Mouse (Mus musculus): ENCODE results near the gene Samd1. TPM values are rescaled to one million over a fixed set of nuclear protein-coding genes. Genes with fewer than 3 reads are reported as not detected.
A peak's percentile ranks its signal among the peaks of the same experiment; 100 is the strongest.
"Not testable (repeated sequence)": the region's sequence is repeated elsewhere in the genome, so short reads cannot be mapped to it uniquely, and the experiment has no call there.

The Samd1 gene
- total RNA-seq, 2 experiments from 2014 or later, result 45.1 to 45.4 TPM

DNA sequence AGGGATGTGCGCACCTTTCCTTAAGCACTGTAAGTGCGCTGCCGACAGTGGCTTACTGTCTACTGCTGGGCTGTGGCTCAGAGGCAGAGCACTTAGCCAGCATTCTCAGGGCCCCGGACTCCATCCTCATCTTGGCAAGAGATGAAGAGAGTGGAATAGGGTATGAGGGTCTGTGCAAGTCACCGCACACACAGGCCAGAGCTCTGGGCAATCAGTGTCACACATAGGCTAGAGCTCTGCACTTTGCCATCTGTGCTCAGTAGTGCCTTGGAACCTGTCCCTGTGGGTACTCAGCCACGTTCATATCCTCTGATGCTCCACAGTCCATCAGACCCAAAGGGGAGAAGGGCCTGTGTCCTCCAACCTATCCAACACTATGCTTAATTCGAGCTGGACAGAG is 15.9 kb upstream of the Samd1 start:
- DNase-seq (ENCODE audit: low spot score in 2 of 2), result no peak

DNA sequence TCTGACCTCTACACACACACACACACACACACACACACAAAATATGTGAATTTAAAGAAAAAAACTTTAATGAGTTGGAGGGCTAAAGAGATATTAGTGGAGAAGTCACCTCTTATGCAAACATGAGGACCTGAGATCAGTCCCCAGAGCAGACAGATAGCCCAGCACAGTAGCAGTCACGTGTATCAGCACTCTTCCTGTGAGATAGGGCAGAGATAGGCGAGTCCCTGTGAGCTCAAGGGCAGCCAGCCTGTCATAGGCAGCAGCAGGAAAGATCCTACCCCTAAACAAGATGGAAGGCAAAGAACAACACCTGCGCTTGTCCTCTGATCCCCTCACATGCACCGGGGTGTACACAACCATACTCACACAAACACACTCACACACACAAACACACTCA is 15.0 kb upstream of the Samd1 start:
- DNase-seq (ENCODE audit: low spot score in 2 of 2), result no peak

DNA sequence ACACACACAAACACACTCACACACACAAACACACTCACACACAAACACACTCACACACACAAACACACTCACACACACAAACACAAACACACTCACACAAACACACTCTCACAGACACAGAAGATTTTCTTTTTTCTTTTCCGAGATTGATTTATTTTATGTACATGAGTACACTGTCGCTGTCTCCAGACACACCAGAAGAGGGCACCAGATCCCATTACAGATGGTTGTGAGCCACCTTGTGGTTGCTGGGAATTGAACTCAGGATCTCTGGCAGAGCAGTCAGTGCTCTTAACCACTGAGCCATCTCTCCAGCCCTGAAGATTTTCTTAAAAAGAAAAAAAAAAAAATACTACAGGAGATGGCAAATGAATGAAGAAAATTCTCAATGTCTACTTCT is 14.2 kb upstream of the Samd1 start:
- DNase-seq (ENCODE audit: low spot score in 2 of 2), result not testable (repeated sequence)

DNA sequence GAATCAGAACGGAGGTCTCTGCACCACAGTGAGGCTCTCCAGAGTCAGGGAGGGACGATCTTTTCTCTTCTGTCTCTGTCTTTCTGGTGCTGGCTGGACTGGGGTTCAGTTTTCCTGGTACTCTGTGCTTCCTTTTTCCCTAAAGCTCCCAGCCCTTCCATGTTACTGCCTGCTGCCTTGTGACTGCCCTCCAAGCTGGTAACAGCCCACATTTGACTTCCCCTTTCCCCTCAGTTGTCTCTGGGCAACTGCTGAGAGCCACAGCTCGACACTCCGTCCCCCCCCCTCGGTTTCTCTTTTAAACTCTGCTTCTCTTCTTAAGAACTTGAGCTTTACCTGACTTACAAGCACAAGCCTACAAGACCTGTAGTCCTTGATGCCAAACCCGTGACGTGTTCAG is 8.2 kb upstream of the Samd1 start:
- no peak for DNase-seq (ENCODE audit: low spot score in 2 of 2)

DNA sequence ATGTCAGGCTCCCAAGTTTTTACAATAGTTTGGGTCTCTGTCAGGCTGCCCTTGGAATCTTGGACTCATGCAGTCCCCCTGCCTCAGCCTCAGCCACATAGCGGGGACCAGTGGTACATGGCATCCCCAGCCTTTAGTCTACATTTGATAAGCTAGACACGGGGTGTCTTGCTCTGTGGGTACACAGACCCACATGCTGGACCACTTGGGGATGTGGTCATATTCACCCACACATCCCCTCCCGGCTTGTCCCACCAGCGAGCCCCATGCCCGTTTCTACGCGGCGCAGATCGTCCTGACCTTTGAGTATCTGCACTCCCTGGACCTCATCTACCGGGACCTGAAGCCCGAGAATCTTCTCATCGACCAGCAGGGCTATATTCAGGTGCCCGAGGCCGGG is 7.3 kb upstream of the Samd1 start:
- no peak for DNase-seq (ENCODE audit: low spot score in 2 of 2)

DNA sequence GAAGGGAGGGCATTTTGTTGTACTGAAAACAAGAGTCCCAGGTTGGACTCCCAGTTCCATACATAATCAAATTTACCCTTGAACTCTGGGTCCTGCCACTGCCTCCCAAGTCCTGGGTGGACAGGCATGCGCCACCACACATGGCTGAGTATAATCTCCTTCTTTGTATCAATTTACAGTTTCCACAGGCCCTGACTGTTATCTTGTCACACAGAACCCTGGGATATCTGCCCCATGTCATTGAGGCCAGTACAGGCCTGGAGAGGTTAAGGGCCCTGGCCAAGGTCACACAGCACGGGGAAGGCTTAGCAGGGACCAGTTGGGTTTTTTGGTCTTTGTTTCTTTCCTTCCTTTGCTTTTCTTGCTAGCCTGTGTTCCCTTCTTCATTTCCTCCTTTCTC is 5.0 kb upstream of the Samd1 start:
- no peak for DNase-seq (ENCODE audit: low spot score in 2 of 2)

DNA sequence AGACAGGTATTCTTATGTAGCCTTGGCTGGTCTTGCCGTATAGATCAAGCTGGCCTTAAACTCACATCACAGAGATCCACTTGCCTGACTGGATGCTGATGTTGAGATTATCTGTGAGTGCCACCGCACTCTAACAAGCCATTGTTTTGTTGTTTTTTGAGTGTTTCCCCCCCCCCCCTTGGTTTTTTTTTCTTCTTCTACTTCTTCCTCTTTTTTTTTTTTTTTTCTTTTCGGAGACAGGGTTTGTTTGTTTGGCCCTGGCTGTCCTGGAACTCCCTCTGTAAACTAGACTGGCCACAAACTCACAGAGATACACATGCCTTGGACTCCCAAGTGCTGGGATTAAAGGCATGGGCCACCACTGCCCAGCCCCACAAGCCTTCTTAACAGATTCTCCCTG is 3.4 kb upstream of the Samd1 start:
- DNase-seq (ENCODE audit: low spot score in 2 of 2), result no peak

DNA sequence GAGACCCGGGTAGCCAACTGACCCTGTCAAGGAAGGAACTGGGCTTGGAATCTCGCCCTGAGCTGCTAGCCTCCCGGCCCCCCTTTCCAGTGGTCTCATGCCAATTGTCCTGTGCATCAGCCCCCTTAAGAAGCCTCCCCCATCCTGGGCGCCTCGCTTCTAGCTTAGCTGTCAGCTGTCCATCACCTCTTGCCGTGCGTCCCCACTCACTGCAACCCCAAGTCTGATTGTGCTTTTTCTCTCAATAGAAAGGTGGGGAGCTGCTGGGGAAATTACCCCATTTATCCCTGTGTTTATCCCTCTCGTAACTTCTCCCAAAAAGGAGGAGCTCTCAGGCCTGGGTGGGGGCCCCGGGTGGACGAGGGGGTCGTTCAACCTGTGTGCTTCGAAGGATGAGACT is 1.5 kb upstream of the Samd1 start:
- DNase-seq (ENCODE audit: low spot score in 2 of 2), result no peak

DNA sequence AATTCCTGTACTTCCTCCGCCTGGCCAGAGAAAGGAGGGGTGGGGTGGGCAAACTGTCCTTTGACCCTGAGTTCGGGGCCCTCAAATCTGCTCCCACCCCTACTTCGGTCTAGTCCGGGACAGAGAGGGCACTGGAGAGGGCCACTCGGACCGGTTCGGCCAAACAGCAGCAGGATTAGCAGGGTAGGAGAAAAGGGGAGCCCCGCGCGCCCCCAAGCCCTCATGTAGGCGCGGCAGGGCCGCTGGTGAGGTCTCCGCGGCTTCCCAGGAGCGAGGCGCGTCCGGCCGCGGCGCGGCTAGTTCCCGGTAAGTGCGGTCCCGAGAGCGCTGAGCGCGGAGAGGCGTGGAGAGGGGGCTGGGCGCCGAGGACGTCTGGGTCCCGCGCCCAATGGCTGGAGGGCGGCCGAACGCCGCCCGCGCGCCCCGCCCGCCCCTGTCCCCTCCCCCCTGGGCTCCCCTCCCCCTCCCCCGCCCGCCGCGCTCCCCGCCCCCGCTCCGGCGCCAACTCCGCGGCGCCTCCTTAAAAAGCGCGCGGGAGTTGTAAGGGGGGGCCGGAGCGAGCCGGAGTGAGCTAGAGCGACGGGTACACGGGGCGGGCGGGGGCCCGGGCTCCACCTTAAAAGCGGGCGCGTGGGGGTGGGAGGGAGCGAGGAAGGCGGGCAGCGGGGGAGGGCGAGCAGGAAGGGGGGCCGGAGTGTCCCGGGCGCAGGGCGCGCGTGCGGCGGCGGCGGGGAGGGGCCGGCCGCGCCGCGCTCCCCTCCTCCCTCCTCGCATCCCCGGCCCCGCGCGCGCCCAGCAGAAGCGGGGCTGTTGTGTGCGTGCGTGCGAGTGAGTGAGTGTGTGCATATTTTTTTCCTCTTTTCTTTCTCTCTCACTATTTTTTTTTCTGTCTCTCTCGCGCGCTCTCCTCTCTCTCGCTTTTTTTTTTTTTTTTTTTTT is 636 bp upstream of the Samd1 start:
- DNase-seq (ENCODE audit: low spot score in 2 of 2), result peak; percentile 64 to 77

DNA sequence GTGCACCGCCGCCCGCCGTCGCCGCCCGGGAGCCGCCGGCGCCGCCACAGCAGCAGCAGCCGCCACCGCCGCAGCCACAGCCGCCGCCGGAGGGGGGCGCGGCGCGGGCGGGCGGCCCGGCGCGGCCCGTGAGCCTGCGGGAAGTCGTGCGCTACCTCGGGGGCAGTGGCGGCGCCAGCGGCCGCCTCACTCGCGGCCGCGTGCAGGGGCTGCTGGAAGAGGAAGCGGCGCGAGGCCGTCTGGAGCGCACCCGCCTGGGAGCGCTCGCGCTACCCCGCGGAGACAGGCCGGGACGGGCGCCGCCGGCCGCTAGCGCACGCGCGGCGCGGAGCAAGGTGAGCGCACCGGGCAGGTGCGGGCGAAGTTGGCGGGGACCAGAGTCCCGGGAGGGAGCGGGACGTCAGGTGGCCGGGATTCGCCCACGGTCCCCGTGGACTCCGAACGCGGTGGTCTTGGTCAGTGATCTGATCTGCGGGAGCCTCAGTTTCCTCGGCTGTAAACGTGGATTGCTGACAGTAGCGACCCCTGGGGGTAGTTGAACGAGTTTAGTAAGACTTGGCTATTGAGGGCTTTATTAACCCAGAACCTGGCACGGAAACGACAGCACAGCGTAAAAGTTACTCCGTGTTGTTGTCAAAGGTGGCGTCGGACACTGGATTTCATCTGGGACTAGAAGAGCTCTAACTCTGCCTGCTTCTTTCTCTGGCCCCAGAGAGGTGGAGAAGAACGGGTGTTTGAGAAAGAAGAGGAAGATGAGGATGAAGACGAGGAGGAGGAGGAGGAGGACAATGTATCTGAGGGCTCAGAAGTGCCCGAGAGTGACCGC is 972 bp downstream of the Samd1 start:
- DNase-seq (ENCODE audit: low spot score in 2 of 2), result peak; percentile 40 to 59

DNA sequence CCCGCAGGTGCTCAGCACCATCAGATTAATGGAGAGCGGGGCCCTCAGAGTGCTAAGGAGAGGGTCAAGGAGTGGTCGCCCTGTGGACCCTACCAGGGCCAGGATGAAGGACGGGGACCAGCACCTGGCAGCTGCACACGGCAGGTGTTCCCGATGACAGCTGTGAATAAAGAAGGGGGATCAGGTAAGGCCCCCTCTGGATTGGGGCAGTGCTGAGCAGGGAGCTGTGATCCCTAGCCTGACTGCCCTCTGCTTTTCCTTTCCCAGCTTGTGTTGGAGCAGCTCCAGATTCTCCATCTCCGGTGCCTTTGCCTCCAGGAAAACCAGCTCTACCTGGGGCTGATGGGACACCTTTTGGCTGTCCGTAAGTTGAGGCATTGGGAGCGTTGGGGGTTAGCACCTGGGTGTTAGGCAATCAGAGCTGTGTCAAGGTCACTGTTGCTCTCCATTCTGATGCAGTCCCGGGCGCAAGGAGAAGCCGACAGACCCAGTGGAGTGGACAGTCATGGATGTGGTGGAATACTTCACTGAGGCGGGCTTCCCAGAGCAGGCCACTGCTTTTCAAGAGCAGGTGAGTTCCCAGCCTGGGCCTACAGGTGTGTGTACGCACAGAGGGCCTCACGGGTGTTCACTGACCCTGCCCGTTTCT is 1.7 kb downstream of the Samd1 start:
- DNase-seq (ENCODE audit: low spot score in 2 of 2), result no peak

DNA sequence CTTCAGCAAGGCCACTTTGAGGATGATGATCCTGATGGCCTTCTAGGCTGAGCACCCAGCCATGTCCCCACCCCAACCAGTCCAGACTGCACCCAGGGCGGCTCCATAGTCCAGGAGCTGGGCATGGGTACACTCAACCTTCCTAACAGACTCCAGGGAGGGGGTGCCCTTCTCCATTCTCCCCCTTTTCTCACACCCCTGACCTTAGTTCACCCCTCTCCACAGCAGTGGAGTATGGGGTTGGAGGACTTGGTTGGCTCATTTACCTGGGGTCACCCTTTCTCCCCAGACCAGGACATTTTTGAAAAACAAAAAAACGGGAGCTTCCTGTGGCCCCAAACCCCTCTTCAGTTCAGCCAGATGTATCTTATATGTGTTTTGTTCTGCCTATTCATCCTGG is 2.4 kb downstream of the Samd1 start:
- no peak for DNase-seq (ENCODE audit: low spot score in 2 of 2)

DNA sequence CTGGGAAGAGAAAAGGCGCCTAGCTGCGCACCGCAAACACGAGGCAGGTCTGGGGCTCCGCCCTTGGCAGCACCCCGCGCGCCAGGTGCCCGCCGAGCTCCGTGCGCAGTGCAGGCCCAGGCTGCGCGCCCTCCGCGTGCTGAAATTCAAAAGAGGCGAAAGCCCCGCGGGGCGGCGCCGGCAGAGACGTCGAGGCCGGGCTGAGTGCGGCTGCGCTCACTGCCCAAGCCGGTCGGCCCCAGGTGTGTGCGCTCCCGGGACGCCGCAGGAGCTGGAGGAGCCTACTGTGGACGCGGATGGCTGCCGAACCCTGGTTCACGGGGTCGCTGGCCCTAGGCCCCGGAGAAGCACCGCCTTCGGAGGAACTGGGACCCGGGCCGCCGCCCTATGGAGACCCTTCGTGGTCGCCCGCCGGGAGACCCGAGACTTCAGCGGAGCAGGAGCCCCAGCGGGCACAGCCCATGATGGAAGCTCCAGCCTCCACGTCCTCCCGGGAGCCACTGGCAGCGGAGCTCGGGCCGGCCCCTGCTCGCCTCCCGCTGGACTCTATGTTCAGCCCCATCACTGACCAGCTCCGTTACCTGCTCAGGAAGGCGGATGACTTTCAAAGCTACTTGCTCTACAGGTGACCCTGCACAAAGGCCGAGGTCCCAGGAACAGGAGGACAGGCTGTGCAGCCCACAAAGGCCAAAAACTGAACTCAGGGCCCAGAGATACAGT is 4.0 kb downstream of the Samd1 start, which contains the start of gene 1700067K01Rik:
Gene 1700067K01Rik, plus strand, starts transcription at position 222 of the 720 bp plus-strand sequence.
- no peak for DNase-seq (ENCODE audit: low spot score in 2 of 2)

DNA sequence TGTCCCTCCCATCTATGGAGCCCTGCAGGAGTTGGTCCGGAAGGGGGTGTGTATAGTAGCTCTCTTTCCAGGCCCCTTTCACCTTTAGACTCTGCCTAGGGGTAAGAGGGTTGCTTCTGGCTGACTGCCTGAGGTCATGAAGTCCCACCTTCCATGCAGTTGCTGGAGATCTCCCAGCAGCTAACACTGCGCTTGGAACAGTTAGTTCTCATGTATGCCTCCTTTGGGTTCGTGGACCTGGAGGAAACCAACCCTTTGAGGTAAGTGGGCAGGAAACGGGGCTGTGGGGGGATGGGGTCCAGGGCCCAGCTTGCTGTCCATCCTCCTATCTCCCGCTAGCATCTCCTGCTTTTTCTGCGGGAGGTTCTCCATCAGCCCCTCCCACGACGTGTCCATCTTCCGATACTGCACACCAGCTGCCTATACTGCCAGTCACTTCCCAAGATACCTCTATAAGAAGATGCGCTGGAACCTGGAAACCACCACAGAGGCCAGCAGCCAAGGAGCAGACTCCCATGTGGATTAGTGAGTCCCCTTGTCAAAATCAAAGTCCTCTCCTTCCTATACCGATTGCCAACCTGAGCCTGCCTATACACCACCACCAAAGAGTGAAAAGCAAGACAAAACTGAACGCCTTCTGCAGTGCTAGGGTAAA is 5.6 kb downstream of the Samd1 start:
- no peak for DNase-seq (ENCODE audit: low spot score in 2 of 2)

DNA sequence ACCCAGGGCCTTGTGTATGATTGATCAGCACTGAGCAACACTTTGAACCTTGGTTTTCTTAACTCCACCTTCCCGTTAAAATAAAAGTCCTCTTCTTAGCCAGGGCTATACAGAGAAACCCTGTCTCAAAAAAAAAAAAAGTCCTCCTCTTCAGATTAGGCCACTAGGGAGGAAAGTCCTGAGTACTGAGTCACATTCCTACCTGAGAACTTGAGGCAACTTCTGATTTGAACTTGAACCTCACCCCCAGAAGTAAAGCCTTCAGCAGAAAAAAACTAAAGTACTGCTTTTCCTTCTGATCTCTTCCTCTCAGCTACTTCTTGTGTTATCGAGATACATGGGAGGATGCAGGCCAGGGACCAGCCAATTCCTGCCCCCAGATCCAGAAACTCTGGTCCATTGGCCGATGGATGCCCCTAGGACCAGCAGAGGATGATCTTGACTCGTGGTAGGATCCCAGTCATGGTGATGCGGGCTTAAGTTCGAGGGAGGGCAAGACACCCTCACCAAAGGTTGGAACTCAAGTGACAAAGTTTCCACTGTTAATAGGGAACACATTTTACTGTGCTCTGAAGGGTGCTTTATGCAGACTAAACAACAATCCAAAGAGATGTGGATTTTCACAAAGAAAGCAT is 6.3 kb downstream of the Samd1 start:
- no peak for DNase-seq (ENCODE audit: low spot score in 2 of 2)

DNA sequence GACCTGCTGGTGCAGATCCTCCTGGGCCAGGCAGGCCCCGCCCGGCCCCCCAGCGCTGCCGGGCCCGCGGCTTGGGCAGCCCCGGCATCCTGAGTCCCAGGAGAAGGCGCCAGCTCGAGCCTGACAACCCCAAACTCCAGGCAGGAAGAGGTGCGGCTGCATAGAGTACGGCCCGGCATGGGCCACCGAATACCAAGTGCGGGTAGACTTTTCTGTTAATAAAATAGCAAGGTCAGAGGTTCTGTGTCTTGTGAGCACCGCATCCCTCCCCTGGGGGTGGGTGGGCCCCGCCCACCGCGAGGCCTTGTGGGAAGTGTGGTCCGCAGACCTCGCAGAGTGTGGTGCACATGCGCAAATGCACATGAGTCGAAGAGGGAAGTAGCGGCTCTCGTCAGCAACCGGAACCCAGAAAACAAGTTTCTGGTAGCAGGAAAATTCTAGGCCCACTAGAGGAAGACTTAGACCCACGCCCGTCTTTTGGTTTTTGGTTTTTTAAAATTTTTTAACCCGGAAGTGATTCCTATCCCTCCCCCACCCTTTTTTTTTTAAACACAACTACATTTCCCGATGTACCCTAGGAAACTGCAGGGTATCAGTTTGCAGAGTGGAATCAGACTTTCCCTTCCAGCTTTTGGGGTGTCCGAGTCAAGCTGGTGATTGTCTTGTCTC is 7.2 kb downstream of the Samd1 start:
- DNase-seq (ENCODE audit: low spot score in 2 of 2), result peak; percentile 91 to 92

DNA sequence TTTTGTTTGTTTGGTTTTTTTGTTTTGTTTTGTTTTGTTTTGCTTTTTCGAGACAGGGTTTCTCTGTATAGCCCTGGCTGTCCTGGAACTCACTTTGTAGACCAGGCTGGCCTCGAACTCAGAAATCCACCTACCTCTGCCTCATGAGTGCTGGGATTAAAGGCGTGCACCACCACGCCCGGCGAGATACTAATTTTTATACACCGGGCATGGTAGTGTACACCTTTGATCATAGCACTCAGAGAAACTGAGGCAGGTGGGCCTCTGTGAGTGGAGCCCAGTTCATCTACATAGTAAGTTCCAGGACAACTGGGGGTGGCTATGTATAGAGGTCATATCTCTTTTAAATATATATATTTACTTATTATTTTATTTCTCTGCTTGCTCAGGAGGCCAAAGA is 8.0 kb downstream of the Samd1 start:
- DNase-seq (ENCODE audit: low spot score in 2 of 2), result not testable (repeated sequence)

DNA sequence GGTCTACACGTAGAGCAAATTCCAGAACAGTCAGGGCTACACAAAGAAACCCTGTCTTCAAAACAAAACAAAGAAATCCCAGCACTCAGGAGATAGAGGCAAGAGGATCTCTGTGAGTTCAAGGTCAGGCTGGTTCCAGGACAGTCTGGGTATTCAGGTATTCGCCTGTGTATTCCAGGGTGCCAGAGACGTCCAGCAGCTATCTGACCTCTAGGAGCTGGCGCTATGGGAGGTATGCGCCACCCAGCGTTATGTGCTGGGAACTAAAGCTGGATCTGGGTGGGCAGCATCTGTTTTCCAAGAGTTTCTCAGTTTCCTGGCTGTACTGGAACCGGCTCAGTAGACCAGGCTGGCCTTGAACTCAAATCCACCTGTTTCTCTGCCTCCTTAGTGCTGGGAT is 10.9 kb downstream of the Samd1 start:
- DNase-seq (ENCODE audit: low spot score in 2 of 2), result no peak

DNA sequence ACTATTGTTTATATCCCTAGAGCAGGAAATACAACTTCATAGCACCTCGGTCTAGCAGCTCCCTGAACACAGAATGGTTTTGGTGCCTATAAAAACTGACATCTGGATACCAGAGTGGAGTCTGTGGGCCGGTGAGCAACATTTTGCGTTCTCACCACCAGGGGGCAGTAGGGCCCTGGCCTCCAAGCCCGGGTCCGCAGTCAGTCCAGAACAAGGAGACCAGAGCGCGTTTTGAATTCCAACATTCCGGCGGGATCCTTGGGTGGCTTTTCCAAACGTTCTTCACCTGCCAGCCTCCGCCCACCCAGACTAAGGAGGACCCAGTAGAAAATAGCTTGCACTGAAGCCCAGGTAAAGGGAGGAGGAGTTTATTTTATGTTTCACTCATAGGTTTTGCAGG is 12.4 kb downstream of the Samd1 start:
- DNase-seq (ENCODE audit: low spot score in 2 of 2), result peak; percentile 85 to 91
